In genomic region chr11:32347607-32348432, GRCm38 (mm10) we compare ENCODE assay signal across 8 mouse cellular contexts. TPM values are rescaled to one million over a fixed set of nuclear protein-coding genes. Genes with fewer than 3 reads are reported as not detected.
A peak's percentile ranks its signal among the peaks of the same experiment; 100 is the strongest.
DNase-seq lines count a peak whose midpoint lies in the region; ATAC-seq and TF ChIP-seq lines count a peak whose summit lies in the region.

Gene Sh3pxd2b (plus strand): TSS chr11:32347820.

- no peaks in the 10 kb centered on the region for H3K27me3 ChIP-seq in forebrain, embryonic 16.5 days (replicated peaks; ENCODE audit: control insufficient read depth, insufficient read depth, low read length)
- H3K27me3 ChIP-seq in hindbrain, embryonic 16.5 days (replicated peaks; ENCODE audit: control insufficient read depth, insufficient read depth, low read length), result no peaks in the 10 kb centered on the region
- H3K27me3 ChIP-seq in limb, embryonic 10.5 days (ENCODE audit: low read depth, poor library complexity, severe bottlenecking), result no peaks in the 10 kb centered on the region
- 0 out of 2 replicates have a peak, but pooled peaks cover 5% of the 10 kb centered on the region for H3K27me3 ChIP-seq in midbrain, embryonic 10.5 days (ENCODE audit: low read depth, poor library complexity, severe bottlenecking)

- peak; percentile 86 for ATAC-seq in forebrain, embryonic 16.5 days
- ATAC-seq in hindbrain, embryonic 16.5 days, result peak; percentile 82

- peak; percentile 47 to 48 for DNase-seq in left cerebral cortex, adult 2 months (ENCODE audit: extremely low spot score in 1 of 2, low spot score in 2 of 2)
- DNase-seq in left cerebral cortex, adult 11 months (ENCODE audit: low spot score), result no peak
- peak; percentile 86 for DNase-seq in limb, embryonic 10.5 days (ENCODE audit: low spot score)
- DNase-seq in midbrain, embryonic 10.5 days (ENCODE audit: low spot score), result peak; percentile 78
- DNase-seq in testis, postnatal 14 days (ENCODE audit: low spot score), result peak; percentile 24

- peak within 1 kb of the TSS; percentile 71 for H3K4me2 ChIP-seq in forebrain, embryonic 16.5 days (ENCODE audit: low read length)
- peak within 1 kb of the TSS; percentile 85 for H3K4me2 ChIP-seq in hindbrain, embryonic 16.5 days (ENCODE audit: low read length)

- peak within 1 kb of the TSS; percentile 91 for H3K9ac ChIP-seq in forebrain, embryonic 16.5 days (replicated peaks; ENCODE audit: low read depth, low read length)
- H3K9ac ChIP-seq in hindbrain, embryonic 16.5 days (ENCODE audit: low read depth, low read length), result peak within 1 kb of the TSS; percentile 90

- no peaks in the 10 kb centered on the region for H3K9me3 ChIP-seq in forebrain, embryonic 16.5 days (ENCODE audit: control insufficient read depth, low read length)
- no peaks in the 10 kb centered on the region for H3K9me3 ChIP-seq in hindbrain, embryonic 16.5 days (ENCODE audit: control insufficient read depth, low read length)
- H3K9me3 ChIP-seq in limb, embryonic 10.5 days (replicated peaks), result no peaks in the 10 kb centered on the region
- H3K9me3 ChIP-seq in midbrain, embryonic 10.5 days (replicated peaks), result no peaks in the 10 kb centered on the region

- 0% methylated on average over 55 of the region's 86 CpGs for WGBS in forebrain, embryonic 16.5 days
- WGBS in hindbrain, embryonic 16.5 days, result under 1% methylated on average over 59 of the region's 86 CpGs
- under 1% methylated on average over 86 of the region's 86 CpGs for WGBS in limb, embryonic 10.5 days
- under 1% methylated on average over 85 of the region's 86 CpGs for WGBS in midbrain, embryonic 10.5 days

- H3K36me3 ChIP-seq in forebrain, embryonic 16.5 days (ENCODE audit: control insufficient read depth, insufficient read depth), result 0 out of 2 replicates have a peak, but pooled peaks cover 4% of the 10 kb centered on the region
- no peaks in the 10 kb centered on the region for H3K36me3 ChIP-seq in hindbrain, embryonic 16.5 days (ENCODE audit: control insufficient read depth, insufficient read depth, low read length)
- peaks cover 34% of the 10 kb centered on the region for H3K36me3 ChIP-seq in limb, embryonic 10.5 days
- peaks cover 33% of the 10 kb centered on the region for H3K36me3 ChIP-seq in midbrain, embryonic 10.5 days

- H3K27ac ChIP-seq in left cerebral cortex, adult 2 months, result peak within 1 kb of the TSS; percentile 79
- peak within 1 kb of the TSS; percentile 49 for H3K27ac ChIP-seq in brown adipose tissue, adult 24 weeks (replicated peaks; ENCODE audit: low read depth, low read length)
- H3K27ac ChIP-seq in forebrain, embryonic 16.5 days (ENCODE audit: low read length), result peak within 1 kb of the TSS; percentile 46
- peak within 1 kb of the TSS; percentile 76 for H3K27ac ChIP-seq in hindbrain, embryonic 16.5 days (ENCODE audit: low read depth, low read length)
- peak within 1 kb of the TSS; percentile 98 for H3K27ac ChIP-seq in limb, embryonic 10.5 days
- peak within 1 kb of the TSS; percentile 99 for H3K27ac ChIP-seq in midbrain, embryonic 10.5 days (replicated peaks)

- TF ChIP-seq CTCF in left cerebral cortex, adult 2 months (IDR thresholded peaks at IDR 0.05), result no peak

- peak within 1 kb of the TSS; percentile 72 for H3K4me3 ChIP-seq in left cerebral cortex, adult 2 months
- peak within 1 kb of the TSS; percentile 88 for H3K4me3 ChIP-seq in brown adipose tissue, adult 24 weeks (ENCODE audit: insufficient read depth, low read depth, low read length)
- H3K4me3 ChIP-seq in forebrain, embryonic 16.5 days (replicated peaks; ENCODE audit: low read length), result peak within 1 kb of the TSS; percentile 81
- peak within 1 kb of the TSS; percentile 77 for H3K4me3 ChIP-seq in hindbrain, embryonic 16.5 days (ENCODE audit: low read length)
- peak within 1 kb of the TSS; percentile 90 for H3K4me3 ChIP-seq in limb, embryonic 10.5 days
- H3K4me3 ChIP-seq in midbrain, embryonic 10.5 days, result peak within 1 kb of the TSS; percentile 97

- H3K4me1 ChIP-seq in brown adipose tissue, adult 24 weeks (ENCODE audit: control insufficient read depth, insufficient read depth, insufficient read length, low read length), result peaks cover 3% of the 10 kb centered on the region
- H3K4me1 ChIP-seq in forebrain, embryonic 16.5 days (replicated peaks; ENCODE audit: control insufficient read depth, insufficient read depth, low read length), result peaks cover 25% of the 10 kb centered on the region
- H3K4me1 ChIP-seq in hindbrain, embryonic 16.5 days (ENCODE audit: control insufficient read depth, insufficient read depth, low read depth, low read length), result peaks cover 29% of the 10 kb centered on the region
- peaks cover 36% of the 10 kb centered on the region for H3K4me1 ChIP-seq in limb, embryonic 10.5 days
- peaks cover 43% of the 10 kb centered on the region for H3K4me1 ChIP-seq in midbrain, embryonic 10.5 days

- intact Hi-C loops in left cerebral cortex, adult 2 months (cut with DNase I), result loop anchor here (10.0 kb wide), 1 partner anchor 357 kb away; no protein-coding TSS in a partner anchor

RNA-seq across cellular contexts. Expression of gene Sh3pxd2b, which starts in this region (rescaled TPM):
- 10 to 100 TPM; 11.4 to 16.4 TPM for total RNA-seq in left cerebral cortex, adult 2 months (2021)
- polyA plus RNA-seq in brown adipose tissue, adult 24 weeks (2012; ENCODE audit: insufficient read depth, insufficient read length, missing spikeins), result 3.4 and 5.6 TPM in 2 replicates
- 16.2 and 22.4 TPM in 2 replicates for polyA plus RNA-seq in forebrain, embryonic 16.5 days (2015; fragmentation: Nextera tagmentation; extraction: Ambion mirVana)
- 15.8 and 20.1 TPM in 2 replicates for polyA plus RNA-seq in hindbrain, embryonic 16.5 days (2015; fragmentation: Nextera tagmentation; extraction: Ambion mirVana)
- 25.0 and 31.3 TPM in 2 replicates for polyA plus RNA-seq in limb, embryonic 10.5 days (2016; fragmentation: Nextera tagmentation; extraction: Ambion mirVana)
- polyA plus RNA-seq in midbrain, embryonic 10.5 days (2016; fragmentation: Nextera tagmentation; extraction: Ambion mirVana), result 25.7 and 32.7 TPM in 2 replicates

Comparison
In these comparisons a context has a peak if more than half of its experiments do, and no peak if none do; other contexts are left out.
1. H3K27ac ChIP-seq: peak in every context shown above with its lines; median percentile 99 in midbrain, embryonic 10.5 days; 98 in limb, embryonic 10.5 days; 79 in left cerebral cortex, adult 2 months; 76 in hindbrain, embryonic 16.5 days; 49 in brown adipose tissue, adult 24 weeks; 46 in forebrain, embryonic 16.5 days.